Comparison of ENCODE assay signal across 19 mouse cellular contexts in the genomic region with DNA sequence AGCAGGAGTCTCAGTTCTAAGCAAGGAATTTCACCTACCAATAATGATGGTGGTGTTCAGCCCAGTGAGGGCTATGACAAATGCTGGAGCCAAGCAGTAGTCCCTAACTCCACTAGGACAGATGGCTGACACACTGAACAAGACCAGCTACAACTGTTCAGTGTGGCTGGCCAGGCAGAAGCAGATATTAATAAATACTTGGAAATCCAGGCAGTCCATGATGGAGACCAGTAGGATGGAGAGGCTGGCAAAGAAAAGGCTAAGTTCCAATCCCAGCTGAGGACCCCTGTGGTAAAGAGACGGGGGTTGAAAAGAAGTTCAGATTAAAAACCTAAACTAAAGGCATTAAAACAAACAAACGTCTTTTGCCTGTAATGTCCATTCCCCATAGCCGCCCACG.
"Had no signal": no experiment of that assay in that cellular context is flagged by ENCODE, and none has a peak within 500 bp of the region (broad histone marks: within the 10 kb centered on the region; RNA-seq: fewer than 3 reads in every experiment).

No protein-coding gene starts in this region.

- H3K36me3 ChIP-seq: midbrain, embryonic 10.5 days; midbrain, embryonic 12.5 days; neural tube, embryonic 13.5 days; neural tube, embryonic 15.5 days; stomach, embryonic 15.5 days had no signal

- ATAC-seq: midbrain, embryonic 16.5 days had no signal

- H3K4me3 ChIP-seq: midbrain, embryonic 10.5 days; midbrain, embryonic 12.5 days; myocyte; neural tube, embryonic 13.5 days; neural tube, embryonic 15.5 days; stomach, embryonic 15.5 days had no signal

- H3K4me1 ChIP-seq: midbrain, embryonic 10.5 days; midbrain, embryonic 12.5 days; neural tube, embryonic 13.5 days; neural tube, embryonic 15.5 days; stomach, embryonic 15.5 days had no signal

- H3K27me3 ChIP-seq: midbrain, embryonic 12.5 days; neural tube, embryonic 13.5 days; neural tube, embryonic 15.5 days; stomach, embryonic 15.5 days had no signal

- H3K9me3 ChIP-seq: midbrain, embryonic 10.5 days; midbrain, embryonic 12.5 days; neural tube, embryonic 13.5 days; neural tube, embryonic 15.5 days; stomach, embryonic 15.5 days had no signal

- DNase-seq: lung, adult 18-20 months; lung, embryonic 14.5 days; lung, postnatal 10 days; lung, postnatal 4 days; midbrain, embryonic 14.5 days; retina, postnatal 1 day; right cerebral cortex, adult 18-20 months; right cerebral cortex, postnatal 14 days; thymus, adult 2 months; thymus, postnatal 25 days; thymus, postnatal 4 days had no signal

- H3K27ac ChIP-seq: midbrain, embryonic 10.5 days; midbrain, embryonic 12.5 days; neural tube, embryonic 13.5 days; neural tube, embryonic 15.5 days; stomach, embryonic 15.5 days; stomach, postnatal 0 days had no signal
